Mouse (Mus musculus) forebrain, embryonic 14.5 days (tissue): Measurements from ENCODE around the gene Gucy2g. TPM values are rescaled to one million over a fixed set of nuclear protein-coding genes. Genes with fewer than 3 reads are reported as not detected.

Experiments
- ATAC-seq: fragments of 200-750 bp; cut with Nextera tagmentation; 2 replicates; pipeline ENCODE4 v1.8.0; 2017; ENCODE audit warnings: mild to moderate bottlenecking, moderate library complexity
- DNase-seq: peaks from one replicate; pipeline ENCODE4 v3.0.0-alpha.2; 2015; ENCODE audit warnings: low spot score
- H3K27ac ChIP-seq: fragments of 300-500 bp; sonication (generic); 2 replicates; pipeline ENCODE4 v1.5.1; 2014; ENCODE audit warnings: low read depth, mild to moderate bottlenecking, control low read depth, low read length, moderate library complexity
- H3K27me3 ChIP-seq: fragments of 300-500 bp; sonication (generic); replicated peaks from 2 replicates; pipeline ENCODE4 v1.6.1; 2014; ENCODE audit warnings: low read length, control low read depth, mixed read lengths; ENCODE audit not compliant: control insufficient read depth, insufficient read depth
- H3K36me3 ChIP-seq: fragments of 300-500 bp; sonication (generic); 2 replicates; pipeline ENCODE4 v1.6.1; 2014; ENCODE audit warnings: low read length, control low read depth; ENCODE audit not compliant: control insufficient read depth, insufficient read depth
- H3K4me1 ChIP-seq: fragments of 300-500 bp; sonication (generic); 2 replicates; pipeline ENCODE4 v1.6.1; 2014; ENCODE audit warnings: antibody characterized with exemption, low read length, control low read depth; ENCODE audit not compliant: control insufficient read depth, insufficient read depth
- H3K4me2 ChIP-seq: fragments of 300-500 bp; sonication (generic); 2 replicates; pipeline ENCODE4 v1.6.1; 2014; ENCODE audit warnings: mild to moderate bottlenecking, control low read depth, low read length
- H3K4me3 ChIP-seq: fragments of 300-500 bp; sonication (generic); 2 replicates; pipeline ENCODE4 v1.5.1; 2014; ENCODE audit warnings: low read depth, low read length, control low read depth
- H3K9ac ChIP-seq: fragments of 300-500 bp; sonication (generic); 2 replicates; pipeline ENCODE4 v1.6.1; 2014; ENCODE audit warnings: mild to moderate bottlenecking, low read length, control low read depth, moderate library complexity
- H3K9me3 ChIP-seq: fragments of 300-500 bp; sonication (generic); replicated peaks from 2 replicates; pipeline ENCODE4 v1.6.1; 2016; ENCODE audit warnings: low read length, control low read depth, mixed read lengths; ENCODE audit not compliant: control insufficient read depth
- WGBS: fragments of 180-500 bp; shearing (Covaris S2); extraction: QIAGEN DNeasy Blood & Tissue Kit; methylation state at CpG from one replicate; pipeline ENCODE4 v1.1.7; 2014; 5-methylcytosine and 5-hydroxymethylcytosine counted together
- polyA plus RNA-seq: library from polyadenylated mRNA; unstranded; fragments of >200 nt; fragmentation: Nextera tagmentation; extraction: Ambion mirVana; gene quantifications from 2 replicates; pipeline ENCODE4 v1.2.1, GENCODE M21; 2014

The Gucy2g gene
- polyA plus RNA-seq, 1 experiment from 2014 or later: 0.04 TPM

DNA sequence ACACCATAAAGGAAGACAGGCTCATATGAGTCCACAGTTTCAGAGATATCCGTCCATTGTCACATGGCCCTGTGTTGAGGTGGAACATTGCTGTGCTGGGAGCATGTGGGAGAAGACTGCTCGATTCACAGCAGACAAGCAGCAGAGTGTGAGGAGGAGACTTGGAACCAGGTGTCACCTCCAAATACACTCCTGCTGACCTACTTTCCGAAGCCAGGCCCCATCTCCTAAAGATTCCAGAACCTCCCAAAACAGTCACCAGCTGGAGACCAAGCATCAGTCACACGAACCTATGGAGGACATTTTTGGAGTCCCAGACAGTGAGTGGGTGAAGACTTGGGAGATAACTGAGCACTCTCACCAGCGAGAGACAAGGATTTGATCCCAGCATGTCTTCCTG lies 4.5 kb downstream of the Gucy2g start:
- Histone ChIP-seq H3K27ac (no peak overlapping the region), H3K4me1 (no peaks in the 10 kb centered on the region), H3K27me3 (no peaks in the 10 kb centered on the region), H3K9me3 (no peaks in the 10 kb centered on the region), H3K36me3 (no peaks in the 10 kb centered on the region), H3K4me3 (no peak overlapping the region), H3K9ac (no peak overlapping the region), H3K4me2 (no peak overlapping the region)
- 87% methylated on average over 5 of the region's 5 CpGs for WGBS
- ATAC-seq (no peak), DNase-seq (no peak)

DNA sequence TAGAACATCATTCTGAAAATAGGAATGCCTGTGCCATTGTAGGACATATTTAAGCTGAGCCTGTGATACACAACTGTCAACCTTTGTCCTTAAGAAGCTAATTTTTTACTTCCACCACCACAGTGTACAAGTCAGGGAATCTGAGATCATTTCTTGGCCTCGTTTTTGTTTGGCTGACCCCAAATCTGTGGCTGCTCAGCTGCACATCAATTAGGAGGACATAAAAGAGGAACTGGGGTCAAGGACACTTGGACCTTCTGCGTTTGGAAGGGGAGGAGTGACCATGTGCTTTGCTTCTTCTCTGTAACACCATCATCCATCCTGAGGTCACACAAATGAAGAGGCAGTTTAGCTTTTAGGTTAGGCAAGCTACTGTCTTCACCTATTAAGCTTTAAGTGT lies 5.0 kb downstream of the Gucy2g start:
- no peak overlapping the region for H3K9ac ChIP-seq
- H3K4me2 ChIP-seq: no peak overlapping the region
- no peak overlapping the region for H3K27ac ChIP-seq
- no peaks in the 10 kb centered on the region for H3K9me3 ChIP-seq
- ATAC-seq (no peak), DNase-seq (no peak)
- WGBS: 54% methylated on average over 2 of the region's 2 CpGs
- no peaks in the 10 kb centered on the region for H3K36me3 ChIP-seq
- H3K4me1 ChIP-seq: no peaks in the 10 kb centered on the region
- no peak overlapping the region for H3K4me3 ChIP-seq
- no peaks in the 10 kb centered on the region for H3K27me3 ChIP-seq

DNA sequence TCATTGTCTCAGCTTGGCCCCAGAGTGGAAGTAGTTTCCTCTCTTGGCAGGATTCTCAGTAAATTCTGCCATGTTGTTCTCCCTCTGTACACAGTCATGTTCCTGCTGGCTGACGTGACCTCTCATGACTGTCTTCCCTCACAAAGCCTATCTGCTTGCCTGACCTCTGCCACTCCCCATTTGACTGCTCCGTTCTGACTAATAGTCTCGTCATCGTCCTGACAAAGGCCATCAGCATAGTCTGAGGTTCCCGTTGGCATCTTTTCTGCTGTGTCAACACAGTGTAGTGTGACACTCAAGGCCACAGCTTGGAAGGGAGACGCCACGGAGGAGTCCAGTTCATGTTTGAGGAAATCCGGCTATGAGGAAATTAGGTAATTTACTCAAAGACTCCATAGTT lies 8.9 kb downstream of the Gucy2g start:
- no peak for DNase-seq
- H3K4me3 ChIP-seq: no peak overlapping the region
- no peak overlapping the region for H3K27ac ChIP-seq
- no peak overlapping the region for H3K9ac ChIP-seq
- H3K36me3 ChIP-seq: no peaks in the 10 kb centered on the region
- H3K4me1 ChIP-seq: no peaks in the 10 kb centered on the region
- 77% methylated on average over 8 of the region's 8 CpGs for WGBS
- no peak overlapping the region for H3K4me2 ChIP-seq
- no peak for ATAC-seq
- no peaks in the 10 kb centered on the region for H3K9me3 ChIP-seq
- no peaks in the 10 kb centered on the region for H3K27me3 ChIP-seq

DNA sequence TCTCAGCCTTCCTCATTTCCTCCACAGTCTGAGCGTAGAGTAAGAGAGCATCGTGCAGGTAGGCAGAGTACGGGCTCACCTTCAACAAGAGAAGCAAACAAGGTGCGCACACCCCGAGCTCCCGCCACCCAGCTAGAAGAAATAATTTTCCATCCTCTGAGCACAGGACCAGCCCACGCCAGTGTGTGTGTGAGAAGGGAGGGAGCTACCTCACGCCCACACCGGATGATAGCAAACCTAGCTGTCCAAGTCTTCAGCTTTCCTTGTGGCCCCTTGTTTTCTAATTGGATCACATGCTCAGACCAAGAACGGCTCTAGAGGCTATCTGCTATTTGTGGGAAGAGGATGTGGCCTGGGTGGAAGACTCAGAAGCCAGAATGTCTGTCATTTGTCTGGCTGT lies 10.0 kb downstream of the Gucy2g start:
- Histone ChIP-seq H3K4me3 (no peak overlapping the region), H3K9me3 (no peaks in the 10 kb centered on the region), H3K9ac (no peak overlapping the region), H3K27ac (no peak overlapping the region), H3K36me3 (no peaks in the 10 kb centered on the region), H3K27me3 (no peaks in the 10 kb centered on the region), H3K4me2 (no peak overlapping the region), H3K4me1 (no peaks in the 10 kb centered on the region)
- ATAC-seq: no peak
- WGBS: 82% methylated on average over 10 of the region's 10 CpGs
- DNase-seq: no peak

DNA sequence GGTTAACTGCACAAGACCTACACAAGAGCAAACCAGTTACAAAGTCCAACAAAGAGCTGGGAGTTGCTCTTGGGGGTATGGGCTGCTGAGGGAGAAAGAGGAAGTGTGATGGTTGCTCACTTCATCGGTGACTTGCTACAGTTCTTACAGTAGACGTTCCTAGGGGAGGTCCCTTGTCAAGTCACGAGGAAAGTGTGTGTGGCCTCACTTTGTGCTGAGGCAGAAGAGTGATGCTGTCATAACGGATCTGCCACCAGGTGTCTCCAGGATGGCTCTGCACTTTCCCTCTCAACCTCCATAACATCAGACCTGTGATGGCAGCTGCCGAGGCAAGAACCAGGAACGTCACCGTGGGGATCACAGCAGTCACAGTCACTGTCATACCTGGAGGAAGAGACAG lies 13.9 kb downstream of the Gucy2g start:
- WGBS: 84% methylated on average over 7 of the region's 7 CpGs
- H3K4me3 ChIP-seq: no peak overlapping the region
- no peaks in the 10 kb centered on the region for H3K36me3 ChIP-seq
- no peak overlapping the region for H3K4me2 ChIP-seq
- H3K9ac ChIP-seq: no peak overlapping the region
- H3K9me3 ChIP-seq: no peaks in the 10 kb centered on the region
- no peaks in the 10 kb centered on the region for H3K4me1 ChIP-seq
- DNase-seq (no peak), ATAC-seq (no peak)
- H3K27me3 ChIP-seq: no peaks in the 10 kb centered on the region
- H3K27ac ChIP-seq: no peak overlapping the region

DNA sequence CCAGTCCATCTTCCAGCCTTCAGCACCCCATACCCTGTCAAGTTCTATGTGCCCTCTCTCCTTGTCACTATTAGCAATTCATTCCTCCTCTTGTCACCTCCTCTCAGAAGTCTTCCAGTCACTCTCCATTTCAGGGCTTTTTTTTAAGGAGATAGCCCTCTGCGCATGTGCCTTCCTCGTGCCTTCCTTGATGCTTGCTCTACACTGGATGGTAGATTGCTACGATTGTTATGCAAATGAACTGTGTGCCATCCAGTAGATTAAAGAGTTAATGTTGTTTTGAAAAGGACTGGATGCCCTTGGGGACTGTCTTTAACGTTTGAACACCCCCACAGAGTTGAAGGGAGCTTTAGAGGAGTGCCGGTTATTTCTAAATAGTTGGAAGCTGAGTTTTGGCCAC lies 14.4 kb downstream of the Gucy2g start:
- WGBS: 64% methylated on average over 5 of the region's 5 CpGs
- no peak overlapping the region for H3K27ac ChIP-seq

DNA sequence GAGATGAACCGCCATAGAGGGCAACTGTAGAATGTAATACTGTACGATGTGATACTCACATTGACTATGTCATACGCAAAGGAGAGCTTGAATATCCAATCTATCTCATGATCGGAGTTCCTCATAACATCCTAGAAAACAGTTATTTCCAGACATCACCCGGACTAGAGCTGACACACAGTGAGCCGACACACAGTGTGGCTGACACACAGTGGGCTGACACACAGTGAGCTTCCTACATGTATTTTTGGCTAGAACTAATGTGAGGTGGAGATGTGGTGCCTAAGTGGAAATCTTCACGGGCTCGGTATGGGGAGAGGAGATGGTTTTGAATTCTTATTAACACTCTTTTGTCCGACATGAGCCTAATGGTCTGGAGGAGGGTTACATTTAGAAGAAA lies 18.8 kb downstream of the Gucy2g start:
- DNase-seq: no peak
- Histone ChIP-seq H3K4me2 (no peak overlapping the region), H3K4me1 (no peaks in the 10 kb centered on the region), H3K4me3 (no peak overlapping the region), H3K9ac (no peak overlapping the region), H3K9me3 (no peaks in the 10 kb centered on the region), H3K27me3 (no peaks in the 10 kb centered on the region), H3K36me3 (no peaks in the 10 kb centered on the region), H3K27ac (no peak overlapping the region)
- ATAC-seq: no peak
- 92% methylated on average over 9 of the region's 9 CpGs for WGBS

More for the DNA sequence above, 14.4 kb downstream of the Gucy2g start:
- Histone ChIP-seq H3K4me3 (no peak overlapping the region), H3K9me3 (no peaks in the 10 kb centered on the region), H3K4me2 (no peak overlapping the region), H3K27me3 (no peaks in the 10 kb centered on the region), H3K4me1 (no peaks in the 10 kb centered on the region), H3K9ac (no peak overlapping the region), H3K36me3 (no peaks in the 10 kb centered on the region)
- ATAC-seq (no peak), DNase-seq (no peak)

DNA sequence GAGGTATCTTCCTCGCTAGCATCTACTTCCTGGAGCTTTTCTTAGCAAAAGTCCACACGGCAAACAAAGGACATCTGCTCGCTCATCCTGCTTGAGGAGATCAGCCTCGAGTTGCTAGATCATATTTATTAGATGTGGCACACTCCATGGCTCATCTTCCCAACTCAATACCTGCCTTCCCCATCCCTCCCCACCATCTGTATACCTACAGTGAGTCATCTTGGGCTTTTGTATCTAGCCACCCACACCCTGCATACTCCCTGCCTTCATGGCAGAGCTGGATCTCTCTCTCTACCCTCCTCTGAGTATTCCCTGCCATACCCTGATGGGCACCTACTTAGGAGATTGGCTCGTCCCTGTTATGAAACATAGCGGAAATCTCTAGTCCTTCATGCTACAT lies 19.8 kb downstream of the Gucy2g start:
- Histone ChIP-seq H3K4me2 (no peak overlapping the region), H3K4me3 (no peak overlapping the region), H3K9ac (no peak overlapping the region), H3K27me3 (no peaks in the 10 kb centered on the region), H3K4me1 (no peaks in the 10 kb centered on the region), H3K9me3 (no peaks in the 10 kb centered on the region), H3K36me3 (no peaks in the 10 kb centered on the region), H3K27ac (no peak overlapping the region)
- ATAC-seq (no peak), DNase-seq (no peak)
- 91% methylated on average over 6 of the region's 6 CpGs for WGBS

DNA sequence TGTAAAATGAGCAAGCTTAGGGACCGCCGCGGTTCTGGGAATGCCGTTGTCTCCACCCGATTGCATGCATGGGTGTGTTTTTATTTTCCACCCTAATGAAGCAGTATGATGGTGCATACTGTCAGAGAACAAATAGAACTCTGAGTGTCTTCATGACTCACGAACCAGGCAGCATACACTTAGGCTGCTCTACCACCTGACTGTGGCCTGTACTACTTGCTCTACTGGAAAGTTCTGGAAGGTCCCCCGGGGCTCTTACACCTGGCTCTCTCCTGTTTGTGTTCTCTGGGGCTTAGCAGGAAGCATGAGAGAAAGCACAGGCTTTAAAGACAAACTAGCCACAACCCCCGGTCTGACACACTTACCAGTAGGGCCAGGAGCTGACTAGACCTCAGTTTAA lies 21.7 kb downstream of the Gucy2g start:
- H3K4me2 ChIP-seq: peak overlapping the region; percentile 60; the same call in 1 of the 2 replicates
- no peak overlapping the region for H3K9ac ChIP-seq
- no peak overlapping the region for H3K4me3 ChIP-seq

More for the DNA sequence above, 21.7 kb downstream of the Gucy2g start:
- Histone ChIP-seq H3K27ac (no peak overlapping the region), H3K4me1 (no peaks in the 10 kb centered on the region), H3K36me3 (no peaks in the 10 kb centered on the region), H3K27me3 (no peaks in the 10 kb centered on the region), H3K9me3 (no peaks in the 10 kb centered on the region)
- WGBS: 71% methylated on average over 8 of the region's 8 CpGs
- ATAC-seq (no peak), DNase-seq (no peak)
